Mouse (Mus musculus): Measurements from ENCODE around the gene Ahrr. TPM values are rescaled to one million over a fixed set of nuclear protein-coding genes. Genes with fewer than 3 reads are reported as not detected.

The Ahrr gene
- polyA plus RNA-seq (2014; fragmentation: Nextera tagmentation; extraction: Ambion mirVana) = 1.1 and 1.8 TPM in 2 replicates

- H3K27me3 ChIP-seq (ENCODE audit: control insufficient read depth, insufficient read depth, low read length) = peaks cover 2% of the 10 kb centered on the region; the same call in 1 of the 2 replicates
- no peaks in the 10 kb centered on the region for H3K9me3 ChIP-seq (ENCODE audit: control insufficient read depth, low read length)
- peak within 1 kb of the TSS; percentile 44 for H3K4me2 ChIP-seq (ENCODE audit: low read depth, low read length, severe bottlenecking)
- peak; percentile 75 for ATAC-seq (replicated peaks; ENCODE audit: low FRiP score)
- H3K36me3 ChIP-seq (ENCODE audit: control insufficient read depth, insufficient read depth, low read length) = no peaks in the 10 kb centered on the region
- peak within 1 kb of the TSS; percentile 21 for H3K4me3 ChIP-seq (ENCODE audit: low read depth, low read length)
- no peaks in the 10 kb centered on the region for H3K4me1 ChIP-seq (replicated peaks; ENCODE audit: control insufficient read depth, insufficient read depth, low read length)
- WGBS = 1% methylated on average over 27 of the region's 27 CpGs
- peak within 1 kb of the TSS; percentile 37 for H3K9ac ChIP-seq (ENCODE audit: low read length)
- no peak within 1 kb of the TSS for H3K27ac ChIP-seq (ENCODE audit: low read depth, low read length)
- DNase-seq (ENCODE audit: low spot score) = peak; percentile 83
These were observed at the start of gene Ahrr for GRCm38 (mm10) chr13:74292167-74292566. Gene Ahrr (minus strand): TSS chr13:74292331.

- no peak overlapping the region for H3K4me3 ChIP-seq (ENCODE audit: low read depth, low read length)
- no peak for DNase-seq (ENCODE audit: low spot score)
- no peak overlapping the region for H3K9ac ChIP-seq (ENCODE audit: low read length)
- no peak overlapping the region for H3K27ac ChIP-seq (ENCODE audit: low read depth, low read length)
- H3K4me2 ChIP-seq (ENCODE audit: low read depth, low read length, severe bottlenecking) = no peak overlapping the region
- 53% methylated on average over 3 of the region's 3 CpGs for WGBS
- no peaks in the 10 kb centered on the region for H3K27me3 ChIP-seq (ENCODE audit: control insufficient read depth, insufficient read depth, low read length)
- no peaks in the 10 kb centered on the region for H3K9me3 ChIP-seq (ENCODE audit: control insufficient read depth, low read length)
- no peak for ATAC-seq (replicated peaks; ENCODE audit: low FRiP score)
- peaks cover 6% of the 10 kb centered on the region for H3K36me3 ChIP-seq (ENCODE audit: control insufficient read depth, insufficient read depth, low read length)
- H3K4me1 ChIP-seq (replicated peaks; ENCODE audit: control insufficient read depth, insufficient read depth, low read length) = no peaks in the 10 kb centered on the region
These were observed 48.9 kb upstream of the Ahrr start for GRCm38 (mm10) chr13:74341036-74341435.

GRCm38 (mm10) chr13:74329321-74329720 lies 37.2 kb upstream of the Ahrr start:
- Histone ChIP-seq H3K27me3 (ENCODE audit: control insufficient read depth, insufficient read depth, low read length) (no peaks in the 10 kb centered on the region), H3K4me1 (replicated peaks; ENCODE audit: control insufficient read depth, insufficient read depth, low read length) (no peaks in the 10 kb centered on the region), H3K4me3 (ENCODE audit: low read depth, low read length) (no peak overlapping the region), H3K9ac (ENCODE audit: low read length) (no peak overlapping the region), H3K4me2 (ENCODE audit: low read depth, low read length, severe bottlenecking) (no peak overlapping the region), H3K27ac (ENCODE audit: low read depth, low read length) (no peak overlapping the region), H3K36me3 (ENCODE audit: control insufficient read depth, insufficient read depth, low read length) (peaks cover 9% of the 10 kb centered on the region; the same call in 1 of the 2 replicates), H3K9me3 (ENCODE audit: control insufficient read depth, low read length) (no peaks in the 10 kb centered on the region)
- DNase-seq (ENCODE audit: low spot score) (no peak), ATAC-seq (replicated peaks; ENCODE audit: low FRiP score) (no peak)

GRCm38 (mm10) chr13:74317170-74317849 lies 25.2 kb upstream of the Ahrr start, which contains the start of gene Pdcd6:
Gene Pdcd6 (minus strand): TSS chr13:74317580.
- peak within 1 kb of the TSS; percentile 84 for H3K4me3 ChIP-seq (ENCODE audit: low read depth, low read length)
- H3K9me3 ChIP-seq (ENCODE audit: control insufficient read depth, low read length) = no peaks in the 10 kb centered on the region
- H3K9ac ChIP-seq (ENCODE audit: low read length) = peak within 1 kb of the TSS; percentile 79
- no peaks in the 10 kb centered on the region for H3K4me1 ChIP-seq (replicated peaks; ENCODE audit: control insufficient read depth, insufficient read depth, low read length)
- peak; percentile 94 for DNase-seq (ENCODE audit: low spot score)
- under 1% methylated on average over 36 of the region's 36 CpGs for WGBS
- H3K27me3 ChIP-seq (ENCODE audit: control insufficient read depth, insufficient read depth, low read length) = no peaks in the 10 kb centered on the region
- peak; percentile 99 for ATAC-seq (replicated peaks; ENCODE audit: low FRiP score)
- peak within 1 kb of the TSS; percentile 54 for H3K4me2 ChIP-seq (ENCODE audit: low read depth, low read length, severe bottlenecking)
- H3K27ac ChIP-seq (ENCODE audit: low read depth, low read length) = no peak within 1 kb of the TSS
- H3K36me3 ChIP-seq (ENCODE audit: control insufficient read depth, insufficient read depth, low read length) = peaks cover 4% of the 10 kb centered on the region; the same call in 1 of the 2 replicates

- Histone ChIP-seq H3K4me3 (ENCODE audit: low read depth, low read length) (peak overlapping the region; percentile 84), H3K27me3 (ENCODE audit: control insufficient read depth, insufficient read depth, low read length) (no peaks in the 10 kb centered on the region), H3K4me2 (ENCODE audit: low read depth, low read length, severe bottlenecking) (peak overlapping the region; percentile 54), H3K4me1 (replicated peaks; ENCODE audit: control insufficient read depth, insufficient read depth, low read length) (no peaks in the 10 kb centered on the region), H3K36me3 (ENCODE audit: control insufficient read depth, insufficient read depth, low read length) (peaks cover 1% of the 10 kb centered on the region; the same call in 1 of the 2 replicates), H3K9me3 (ENCODE audit: control insufficient read depth, low read length) (no peaks in the 10 kb centered on the region), H3K27ac (ENCODE audit: low read depth, low read length) (no peak overlapping the region), H3K9ac (ENCODE audit: low read length) (peak overlapping the region; percentile 79)
- WGBS = 3% methylated on average over 15 of the region's 15 CpGs
- ATAC-seq (replicated peaks; ENCODE audit: low FRiP score) (no peak; the same call in 1 of the 2 replicates), DNase-seq (ENCODE audit: low spot score) (no peak)
These were observed 24.6 kb upstream of the Ahrr start for GRCm38 (mm10) chr13:74316789-74317169.

GRCm38 (mm10) chr13:74316386-74316785 lies 24.3 kb upstream of the Ahrr start:
- no peak overlapping the region for H3K27ac ChIP-seq (ENCODE audit: low read depth, low read length)
- 42% methylated on average over 4 of the region's 4 CpGs for WGBS

GRCm38 (mm10) chr13:74314616-74315015 lies 22.5 kb upstream of the Ahrr start:
- Histone ChIP-seq H3K4me1 (replicated peaks; ENCODE audit: control insufficient read depth, insufficient read depth, low read length) (no peaks in the 10 kb centered on the region), H3K36me3 (ENCODE audit: control insufficient read depth, insufficient read depth, low read length) (no peaks in the 10 kb centered on the region; the same call in 1 of the 2 replicates), H3K4me3 (ENCODE audit: low read depth, low read length) (no peak overlapping the region), H3K9me3 (ENCODE audit: control insufficient read depth, low read length) (no peaks in the 10 kb centered on the region), H3K9ac (ENCODE audit: low read length) (no peak overlapping the region), H3K4me2 (ENCODE audit: low read depth, low read length, severe bottlenecking) (no peak overlapping the region), H3K27me3 (ENCODE audit: control insufficient read depth, insufficient read depth, low read length) (no peaks in the 10 kb centered on the region), H3K27ac (ENCODE audit: low read depth, low read length) (no peak overlapping the region)
- ATAC-seq (replicated peaks; ENCODE audit: low FRiP score) = no peak
- 95% methylated on average over 3 of the region's 3 CpGs for WGBS
- no peak for DNase-seq (ENCODE audit: low spot score)

More at GRCm38 (mm10) chr13:74316386-74316785, 24.3 kb upstream of the Ahrr start:
- ATAC-seq (replicated peaks; ENCODE audit: low FRiP score) (no peak; the same call in 1 of the 2 replicates), DNase-seq (ENCODE audit: low spot score) (no peak)
- Histone ChIP-seq H3K36me3 (ENCODE audit: control insufficient read depth, insufficient read depth, low read length) (no peaks in the 10 kb centered on the region; the same call in 1 of the 2 replicates), H3K9me3 (ENCODE audit: control insufficient read depth, low read length) (no peaks in the 10 kb centered on the region), H3K27me3 (ENCODE audit: control insufficient read depth, insufficient read depth, low read length) (no peaks in the 10 kb centered on the region), H3K4me3 (ENCODE audit: low read depth, low read length) (peak overlapping the region; percentile 84), H3K4me1 (replicated peaks; ENCODE audit: control insufficient read depth, insufficient read depth, low read length) (no peaks in the 10 kb centered on the region), H3K4me2 (ENCODE audit: low read depth, low read length, severe bottlenecking) (peak overlapping the region; percentile 54), H3K9ac (ENCODE audit: low read length) (peak overlapping the region; percentile 79)

GRCm38 (mm10) chr13:74305780-74306179 lies 13.6 kb upstream of the Ahrr start:
- Histone ChIP-seq H3K4me1 (replicated peaks; ENCODE audit: control insufficient read depth, insufficient read depth, low read length) (no peaks in the 10 kb centered on the region), H3K4me2 (ENCODE audit: low read depth, low read length, severe bottlenecking) (no peak overlapping the region), H3K27ac (ENCODE audit: low read depth, low read length) (no peak overlapping the region), H3K36me3 (ENCODE audit: control insufficient read depth, insufficient read depth, low read length) (no peaks in the 10 kb centered on the region; the same call in 1 of the 2 replicates), H3K9ac (ENCODE audit: low read length) (no peak overlapping the region), H3K9me3 (ENCODE audit: control insufficient read depth, low read length) (no peaks in the 10 kb centered on the region), H3K27me3 (ENCODE audit: control insufficient read depth, insufficient read depth, low read length) (no peaks in the 10 kb centered on the region), H3K4me3 (ENCODE audit: low read depth, low read length) (no peak overlapping the region)
- no peak for ATAC-seq (replicated peaks; ENCODE audit: low FRiP score)
- WGBS = 95% methylated on average over 1 of the region's 1 CpGs
- no peak for DNase-seq (ENCODE audit: low spot score)

GRCm38 (mm10) chr13:74305380-74305779 lies 13.2 kb upstream of the Ahrr start:
- Histone ChIP-seq H3K27me3 (ENCODE audit: control insufficient read depth, insufficient read depth, low read length) (no peaks in the 10 kb centered on the region), H3K36me3 (ENCODE audit: control insufficient read depth, insufficient read depth, low read length) (no peaks in the 10 kb centered on the region; the same call in 1 of the 2 replicates), H3K4me2 (ENCODE audit: low read depth, low read length, severe bottlenecking) (no peak overlapping the region), H3K4me3 (ENCODE audit: low read depth, low read length) (no peak overlapping the region), H3K27ac (ENCODE audit: low read depth, low read length) (no peak overlapping the region), H3K4me1 (replicated peaks; ENCODE audit: control insufficient read depth, insufficient read depth, low read length) (no peaks in the 10 kb centered on the region), H3K9ac (ENCODE audit: low read length) (no peak overlapping the region), H3K9me3 (ENCODE audit: control insufficient read depth, low read length) (no peaks in the 10 kb centered on the region)
- 93% methylated on average over 6 of the region's 6 CpGs for WGBS
- DNase-seq (ENCODE audit: low spot score) = no peak
- ATAC-seq (replicated peaks; ENCODE audit: low FRiP score) = no peak

Data from forebrain, embryonic 11.5 days (tissue).